Mouse (Mus musculus) kidney, postnatal 14 days (tissue): ENCODE measurements around the gene Gpr153.

Experiments used
- DNase-seq: peaks from one replicate; pipeline ENCODE4 v3.0.0; 2022; ENCODE audit warnings: mixed read lengths

The Gpr153 gene

GRCm38 (mm10) chr4:152288398-152288945 lies 14.4 kb downstream of the Gpr153 start:
- no peak for DNase-seq

- no peak for DNase-seq
Observed at GRCm38 (mm10) chr4:152290385-152290784, 16.4 kb downstream of the Gpr153 start.

- no peak for DNase-seq
Observed at GRCm38 (mm10) chr4:152290991-152291390, 17.0 kb downstream of the Gpr153 start.

- no peak for DNase-seq
Observed at GRCm38 (mm10) chr4:152291562-152291961, 17.5 kb downstream of the Gpr153 start, which contains the start of gene Hes3. TSS of gene Hes3 (minus strand) at chr4:152291662.

GRCm38 (mm10) chr4:152292102-152292765 lies 18.2 kb downstream of the Gpr153 start:
- DNase-seq, result no peak

- DNase-seq, result peak; percentile 53
Observed at GRCm38 (mm10) chr4:152294188-152294929, 20.3 kb downstream of the Gpr153 start.

- no peak for DNase-seq
Observed at GRCm38 (mm10) chr4:152295916-152296315, 21.9 kb downstream of the Gpr153 start.

- DNase-seq, result no peak
Observed at GRCm38 (mm10) chr4:152296371-152296770, 22.3 kb downstream of the Gpr153 start.

GRCm38 (mm10) chr4:152296874-152297861 lies 23.1 kb downstream of the Gpr153 start, which contains the start of gene Icmt:
TSS of gene Icmt (plus strand) at chr4:152297227.
- DNase-seq, result peak; percentile 100

GRCm38 (mm10) chr4:152298836-152299235 lies 24.8 kb downstream of the Gpr153 start:
- DNase-seq, result no peak

- DNase-seq, result no peak
Observed at GRCm38 (mm10) chr4:152300375-152300774, 26.3 kb downstream of the Gpr153 start.

GRCm38 (mm10) chr4:152302012-152302411 lies 28.0 kb downstream of the Gpr153 start:
- peak; percentile 58 for DNase-seq

GRCm38 (mm10) chr4:152303172-152303571 lies 29.1 kb downstream of the Gpr153 start:
- peak; percentile 64 for DNase-seq

GRCm38 (mm10) chr4:152304685-152305084 lies 30.7 kb downstream of the Gpr153 start:
- DNase-seq, result no peak

GRCm38 (mm10) chr4:152305991-152306390 lies 32.0 kb downstream of the Gpr153 start:
- no peak for DNase-seq

- DNase-seq, result no peak
Observed at GRCm38 (mm10) chr4:152307542-152307941, 33.5 kb downstream of the Gpr153 start.

GRCm38 (mm10) chr4:152312186-152312585 lies 38.2 kb downstream of the Gpr153 start:
- DNase-seq, result no peak

- DNase-seq, result no peak
Observed at GRCm38 (mm10) chr4:152313211-152313632, 39.2 kb downstream of the Gpr153 start.

GRCm38 (mm10) chr4:152313934-152314333 lies 39.9 kb downstream of the Gpr153 start:
- no peak for DNase-seq

- DNase-seq, result no peak
Observed at GRCm38 (mm10) chr4:152315498-152316213, 41.6 kb downstream of the Gpr153 start.

- no peak for DNase-seq
Observed at GRCm38 (mm10) chr4:152317631-152318033, 43.6 kb downstream of the Gpr153 start.
